Mouse (Mus musculus) spleen, adult 2 months (tissue): ENCODE data around the gene Tbx15.

Experiments used
- CTCF ChIP-seq: fragments of 200-500 bp; IDR thresholded peaks from 2 replicates; pipeline ENCODE4 v1.5.1; 2011; ENCODE audit warnings: mild to moderate bottlenecking, inconsistent platforms; ENCODE audit not compliant: insufficient read depth, insufficient read length, insufficient replicate concordance; ENCODE audit errors: extremely low read depth
- POLR2A ChIP-seq: fragments of 200-500 bp; IDR thresholded peaks from 2 replicates; pipeline ENCODE4 v1.6.1; 2011; ENCODE audit warnings: low read depth, low read length, inconsistent platforms

GRCm38 (mm10) chr3:99295301-99295700 is 55.1 kb downstream of the Tbx15 start:
- no peak for TF ChIP-seq POLR2A
- TF ChIP-seq CTCF: no peak
